Mouse (Mus musculus): ENCODE data around the gene Wdcp. TPM values are rescaled to one million over a fixed set of nuclear protein-coding genes. Genes with fewer than 3 reads are reported as not detected.
"Not testable (repeated sequence)": the region's sequence is repeated elsewhere in the genome, so short reads cannot be mapped to it uniquely, and the experiment has no call there.

The Wdcp gene
- total RNA-seq (2017), result 6.9 TPM in 2 replicates

- ATAC-seq (replicated peaks; ENCODE audit: low read depth, poor library complexity, severe bottlenecking), result peak; percentile 84
Observed at GRCm38 (mm10) chr12:4842890-4843597, at the start of gene Wdcp. Gene Wdcp (plus strand): TSS chr12:4843303.

DNA sequence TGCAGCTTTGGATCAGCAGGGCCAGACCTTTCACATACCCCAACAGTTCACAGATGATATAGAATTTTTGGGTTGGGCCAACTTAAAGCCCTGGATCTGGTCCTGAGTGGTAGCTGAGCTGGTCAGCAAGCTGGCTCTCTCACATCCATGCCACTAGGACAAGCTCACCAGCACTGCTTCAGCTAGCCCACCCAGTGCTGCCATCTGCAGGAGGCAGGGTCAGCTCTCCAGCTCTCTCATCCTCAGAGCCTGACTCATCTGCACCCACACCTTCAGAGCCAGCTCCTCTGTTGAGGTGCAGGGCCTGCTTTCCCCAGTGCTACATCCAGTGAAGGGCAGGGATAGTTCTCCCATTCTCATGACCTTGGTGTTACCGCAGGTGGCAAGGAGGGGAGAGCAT, 49.4 kb upstream of the Wdcp start:
- 0 out of 2 replicates have a peak, but pooled peaks have one; percentile 45 for ATAC-seq (replicated peaks; ENCODE audit: low read depth, poor library complexity, severe bottlenecking)

- not testable (repeated sequence) for ATAC-seq (replicated peaks; ENCODE audit: low read depth, poor library complexity, severe bottlenecking)
Observed at GRCm38 (mm10) chr12:4797471-4797870, 45.6 kb upstream of the Wdcp start.

GRCm38 (mm10) chr12:4811036-4811435, 32.1 kb upstream of the Wdcp start:
- no peak for ATAC-seq (replicated peaks; ENCODE audit: low read depth, poor library complexity, severe bottlenecking)

DNA sequence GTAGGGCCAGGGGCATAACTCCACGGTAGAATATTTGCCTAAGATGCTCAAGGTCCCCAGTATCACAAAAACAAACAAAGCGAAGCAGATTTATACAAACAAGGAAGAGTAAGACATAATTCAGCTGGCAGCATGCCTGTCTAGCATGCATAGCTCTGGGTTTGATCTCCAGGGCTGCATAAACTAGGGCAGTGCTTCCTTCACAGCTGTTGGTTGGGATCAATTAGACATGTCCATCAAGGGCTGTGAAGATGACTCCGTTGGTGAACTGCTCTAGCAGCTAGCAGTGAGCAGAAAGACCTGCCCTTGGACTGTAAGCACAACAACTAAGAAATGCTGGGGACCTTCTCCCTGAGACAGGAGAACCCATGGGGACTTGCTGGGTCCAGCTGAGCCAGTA, 31.4 kb upstream of the Wdcp start:
- no peak for ATAC-seq (replicated peaks; ENCODE audit: low read depth, poor library complexity, severe bottlenecking)

GRCm38 (mm10) chr12:4813636-4814035, 29.5 kb upstream of the Wdcp start:
- ATAC-seq (replicated peaks; ENCODE audit: low read depth, poor library complexity, severe bottlenecking), result no peak

DNA sequence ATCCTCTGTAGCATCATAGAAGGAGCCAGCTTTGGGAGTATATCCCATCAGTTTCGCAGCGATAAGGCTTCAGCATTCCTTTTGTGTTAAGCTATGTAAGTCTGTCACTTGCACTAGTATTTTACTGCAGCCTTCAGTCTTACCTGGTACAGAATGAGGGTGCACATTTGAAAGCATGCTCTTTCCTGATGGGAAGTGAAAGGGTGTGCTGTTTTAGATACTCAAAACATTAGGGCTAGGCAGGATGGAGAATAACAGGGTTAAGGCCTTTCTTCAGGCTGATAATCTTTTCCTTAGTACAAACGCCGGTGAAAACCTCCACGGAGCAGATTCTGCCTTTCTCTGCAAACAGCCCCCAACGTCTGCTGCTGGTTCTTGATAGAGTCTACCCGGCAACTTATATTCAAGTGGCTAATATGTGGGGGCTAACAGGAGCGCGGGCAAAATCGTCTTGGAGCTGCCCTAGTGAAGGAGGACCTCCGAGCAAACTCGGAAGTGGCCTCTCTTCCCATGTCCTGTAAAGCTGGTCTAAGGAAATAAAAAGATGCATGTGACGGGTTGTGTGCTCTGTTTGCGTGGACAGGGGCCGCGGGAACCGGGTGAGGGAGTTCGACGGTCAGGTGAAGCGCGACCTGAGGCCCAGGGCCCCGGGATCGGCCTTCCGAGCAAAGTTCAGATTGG, 26.3 kb upstream of the Wdcp start:
- peak; percentile 48 for ATAC-seq (replicated peaks; ENCODE audit: low read depth, poor library complexity, severe bottlenecking)

GRCm38 (mm10) chr12:4817361-4818101, 25.6 kb upstream of the Wdcp start, which contains the start of gene Sf3b6:
Gene Sf3b6 (plus strand): TSS chr12:4817544.
- ATAC-seq (replicated peaks; ENCODE audit: low read depth, poor library complexity, severe bottlenecking), result peak; percentile 96

- no peak for ATAC-seq (replicated peaks; ENCODE audit: low read depth, poor library complexity, severe bottlenecking)
Observed at GRCm38 (mm10) chr12:4827256-4827655, 15.8 kb upstream of the Wdcp start.

DNA sequence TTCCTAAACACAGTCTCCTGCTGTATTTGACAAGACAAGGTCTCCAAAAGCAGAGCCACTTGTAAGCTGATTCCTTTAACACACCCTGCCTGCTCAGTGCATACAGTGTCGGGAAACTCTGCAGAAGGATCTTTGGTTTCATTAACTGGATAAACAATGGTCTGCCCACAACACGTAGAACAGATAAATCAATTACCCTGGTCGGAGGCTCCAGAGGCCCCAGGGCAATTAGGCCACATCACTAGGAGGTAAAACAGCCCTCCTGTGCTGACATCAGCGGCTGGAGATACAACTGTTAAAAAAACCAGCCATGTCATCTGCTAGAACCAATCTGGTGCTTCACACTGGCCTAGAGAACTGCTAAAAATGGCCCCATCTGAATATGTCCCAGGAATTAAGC, 6.1 kb upstream of the Wdcp start:
- ATAC-seq (replicated peaks; ENCODE audit: low read depth, poor library complexity, severe bottlenecking), result no peak

- peak; percentile 43 for ATAC-seq (replicated peaks; ENCODE audit: low read depth, poor library complexity, severe bottlenecking)
Observed at GRCm38 (mm10) chr12:4840010-4840409, 3.1 kb upstream of the Wdcp start.

DNA sequence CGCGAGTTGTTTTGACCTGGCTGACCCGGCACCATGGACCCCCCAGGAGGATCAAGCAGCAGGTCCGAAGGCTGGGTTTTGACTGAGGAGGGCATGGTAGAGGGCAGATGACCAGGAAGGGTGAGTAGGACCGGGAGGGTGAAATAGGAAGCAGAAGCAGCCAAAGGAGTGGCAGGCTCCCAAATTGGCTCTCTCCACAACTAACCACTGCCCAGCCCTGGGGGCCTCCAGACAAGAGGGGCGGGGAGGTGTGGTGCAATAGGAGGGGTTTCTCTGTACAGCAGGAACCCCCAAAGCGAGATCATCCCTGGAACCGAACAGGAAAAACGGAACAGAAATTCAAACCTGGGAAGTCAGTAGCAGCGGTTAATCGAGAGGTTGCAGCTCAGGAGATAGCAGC, 2.4 kb upstream of the Wdcp start:
- ATAC-seq (replicated peaks; ENCODE audit: low read depth, poor library complexity, severe bottlenecking), result peak; percentile 19

DNA sequence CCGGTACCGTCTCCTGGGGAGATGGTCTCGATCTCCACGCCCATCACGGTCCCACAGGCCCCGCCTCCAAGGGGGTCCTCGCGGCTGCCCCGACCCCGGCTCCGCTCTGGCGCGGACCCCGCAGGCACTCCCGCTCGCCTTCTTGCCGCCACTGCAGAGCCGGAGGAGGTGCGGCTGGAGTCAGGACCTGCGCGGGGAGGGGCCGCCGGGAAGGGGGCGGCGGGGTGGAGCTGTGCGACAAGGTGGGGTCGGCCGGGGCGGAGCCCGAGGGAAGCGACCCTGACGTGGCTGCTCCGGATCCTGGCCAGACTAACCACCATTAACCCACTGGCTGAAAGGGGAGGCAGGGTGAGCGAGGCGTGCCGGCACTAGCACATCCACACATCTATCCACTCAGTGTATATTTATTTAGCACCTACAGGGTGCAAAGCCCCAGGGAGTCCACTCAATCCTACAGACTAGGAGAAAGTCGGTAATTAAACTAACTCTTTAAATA, 1.7 kb upstream of the Wdcp start, which contains the start of gene Fkbp1b:
Fkbp1b (minus strand) TSS at position 200 of the 496 bp plus-strand sequence.
- ATAC-seq (replicated peaks; ENCODE audit: low read depth, poor library complexity, severe bottlenecking), result peak; percentile 48

GRCm38 (mm10) chr12:4842456-4842855, 647 bp upstream of the Wdcp start:
- no peak for ATAC-seq (replicated peaks; ENCODE audit: low read depth, poor library complexity, severe bottlenecking)

- peak; percentile 34 for ATAC-seq (replicated peaks; ENCODE audit: low read depth, poor library complexity, severe bottlenecking)
Observed at GRCm38 (mm10) chr12:4843741-4844140, 638 bp downstream of the Wdcp start.

- no peak for ATAC-seq (replicated peaks; ENCODE audit: low read depth, poor library complexity, severe bottlenecking)
Observed at GRCm38 (mm10) chr12:4856160-4856559, 13.1 kb downstream of the Wdcp start.

- ATAC-seq (replicated peaks; ENCODE audit: low read depth, poor library complexity, severe bottlenecking), result no peak
Observed at GRCm38 (mm10) chr12:4856834-4857233, 13.7 kb downstream of the Wdcp start.

- peak; percentile 48 for ATAC-seq (replicated peaks; ENCODE audit: low read depth, poor library complexity, severe bottlenecking)
Observed at GRCm38 (mm10) chr12:4859241-4859914, 16.3 kb downstream of the Wdcp start.

GRCm38 (mm10) chr12:4862672-4863071, 19.6 kb downstream of the Wdcp start:
- ATAC-seq (replicated peaks; ENCODE audit: low read depth, poor library complexity, severe bottlenecking), result peak; percentile 59
